Mouse (Mus musculus): Measurements from ENCODE around the gene Amz2. TPM values are rescaled to one million over a fixed set of nuclear protein-coding genes. Genes with fewer than 3 reads are reported as not detected.

Amz2 gene
- total RNA-seq, 1 experiment from 2014 or later: 41.0 TPM

DNA sequence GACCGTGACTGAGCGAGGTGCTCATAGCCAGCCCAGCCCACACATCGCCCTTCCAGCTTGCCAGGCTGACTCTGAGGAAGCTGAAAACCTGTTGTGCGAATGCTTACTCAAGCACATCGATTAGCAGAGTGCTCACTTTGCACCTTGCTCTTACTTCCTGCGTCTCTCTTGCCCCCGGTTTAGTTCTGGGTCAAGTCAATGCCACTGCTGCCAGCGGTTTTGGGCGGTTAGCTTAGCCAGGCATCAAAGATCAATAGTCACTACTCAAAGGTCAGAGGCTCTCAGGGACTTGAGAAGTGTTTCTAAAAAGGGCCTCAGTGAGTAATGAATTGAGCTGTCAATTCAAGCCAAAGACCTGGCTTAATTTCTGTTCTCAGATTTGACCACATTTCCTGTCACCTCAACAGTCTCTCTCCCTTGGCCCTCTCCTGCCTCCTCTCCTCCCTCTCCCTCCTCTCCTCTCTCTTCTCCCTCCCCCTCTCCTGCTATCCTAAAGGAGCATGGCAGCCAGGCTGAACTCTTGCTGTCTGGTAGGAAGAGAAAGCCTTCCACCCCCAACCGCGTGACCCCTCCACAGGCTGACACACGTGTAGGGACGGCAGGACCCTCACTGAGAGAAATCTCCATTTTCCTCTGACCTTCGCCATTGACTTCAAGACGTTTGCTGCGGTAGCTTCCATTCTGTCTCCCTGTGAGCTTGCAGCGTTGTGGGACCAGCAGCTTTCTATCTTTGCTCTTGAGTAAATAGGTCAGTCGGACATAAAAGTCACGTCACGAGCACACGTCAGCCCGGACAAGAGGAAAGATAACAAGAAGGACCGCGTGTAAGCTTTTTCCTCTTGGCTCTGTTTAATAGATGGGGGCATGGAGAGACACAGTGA, 69.4 kb downstream of the Amz2 start:
- peak; percentile 25 for DNase-seq

GRCm38 (mm10) chr11:109495771-109496474, 70.2 kb downstream of the Amz2 start:
- peak; percentile 40 for DNase-seq

- no peak for DNase-seq
These were observed 70.8 kb downstream of the Amz2 start for GRCm38 (mm10) chr11:109496475-109496993.

GRCm38 (mm10) chr11:109496996-109497714, 71.4 kb downstream of the Amz2 start:
- no peak for DNase-seq

GRCm38 (mm10) chr11:109497990-109498389, 72.2 kb downstream of the Amz2 start:
- no peak for DNase-seq

DNA sequence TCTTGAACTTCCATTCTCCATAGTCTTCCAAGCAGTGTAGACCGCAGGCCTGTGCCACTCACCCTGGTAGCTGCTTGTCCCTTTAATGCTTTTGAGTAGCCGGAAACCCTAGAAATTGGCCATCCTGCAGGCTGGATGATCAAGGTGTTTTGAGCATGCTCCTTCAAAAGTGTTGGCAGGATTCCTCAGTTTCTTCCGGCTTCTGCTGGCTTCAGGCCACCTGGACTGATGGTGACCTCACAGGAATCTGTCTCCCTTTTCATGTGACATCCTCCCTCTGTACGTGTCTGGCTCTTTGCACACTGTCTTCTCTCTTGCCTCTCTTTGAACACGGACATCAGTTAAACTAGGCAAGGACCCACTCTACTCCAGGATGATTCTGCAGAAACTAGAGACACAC, 74.5 kb downstream of the Amz2 start:
- peak; percentile 30 for DNase-seq

Small RNA genes within 50 kb of the gene (microRNA-seq; reads per million reads assigned to microRNA genes)
- 0 reads per million in 2 experiments for gene Gm25540

Other genes starting within 250 kb of the Amz2 start
- 4.5 and 7.4 TPM in 2 replicates for gene Rgs9, start 127.8 kb upstream of the Amz2 start, total RNA-seq (2021)
- 61.7 and 65.3 TPM in 2 replicates for gene Gna13, start 63.1 kb upstream of the Amz2 start, total RNA-seq (2021)
- not detected in 2 replicates for gene 9930022D16Rik, start 12.0 kb upstream of the Amz2 start, total RNA-seq (2021)
- 3.3 and 7.0 TPM in 2 replicates for gene Arsg, start 47.4 kb downstream of the Amz2 start, total RNA-seq (2021)
- 2.4 and 4.4 TPM in 2 replicates for gene Slc16a6, start 47.7 kb downstream of the Amz2 start, total RNA-seq (2021)
- gene Wipi1, start 186.0 kb downstream of the Amz2 start, total RNA-seq (2021): 31.9 and 40.0 TPM in 2 replicates
- gene Prkar1a, start 223.5 kb downstream of the Amz2 start, total RNA-seq (2021): 346 and 353 TPM in 2 replicates